Comparison of ENCODE assay signal across 20 mouse cellular contexts in genomic region chr8:34287801-34288200, GRCm38 (mm10).
DNase-seq lines count a peak whose midpoint lies in the region; ATAC-seq lines count a peak whose summit lies in the region.
"Had no signal": no experiment of that assay in that cellular context is flagged by ENCODE, and none has a peak within 500 bp of the region (broad histone marks: within the 10 kb centered on the region; RNA-seq: fewer than 3 reads in every experiment).

No protein-coding gene starts in this region.

- DNase-seq in midbrain, embryonic 11.5 days (ENCODE audit: low spot score, missing footprints) = peak; percentile 26
- no peak for DNase-seq in midbrain, embryonic 10.5 days (ENCODE audit: low spot score)
- DNase-seq in NIH3T3 (ENCODE audit: low read depth) = peak; percentile 38
- DNase-seq in adrenal gland, postnatal 25 days = peak; percentile 29
- DNase-seq in liver, embryonic 11.5 days (ENCODE audit: low spot score) = no peak
- no peak for DNase-seq in right cerebral cortex, adult 2 months (ENCODE audit: low spot score in 2 of 2)
- DNase-seq: cerebellum, adult 11-12 months; cerebellum, postnatal 36 days; gastrocnemius, postnatal 10 days; heart, adult 18-20 months; heart, postnatal 36 days; kidney, adult 11 months had no signal

- ATAC-seq in midbrain, embryonic 11.5 days (ENCODE audit: low FRiP score) = no peak
- no peak for ATAC-seq in liver, embryonic 11.5 days (replicated peaks; ENCODE audit: low FRiP score)
- no peak for ATAC-seq in hindbrain, embryonic 16.5 days
- ATAC-seq: hindbrain, postnatal 0 days; midbrain, embryonic 15.5 days had no signal

- H3K4me2 ChIP-seq in midbrain, embryonic 11.5 days = no peak overlapping the region
- no peak overlapping the region for H3K4me2 ChIP-seq in liver, embryonic 11.5 days
- no peak overlapping the region for H3K4me2 ChIP-seq in hindbrain, embryonic 16.5 days (ENCODE audit: low read length)
- H3K4me2 ChIP-seq: embryonic facial prominence, embryonic 15.5 days; forebrain, embryonic 12.5 days; limb, embryonic 13.5 days; midbrain, embryonic 15.5 days; stomach, embryonic 15.5 days had no signal

- no peaks in the 10 kb centered on the region for H3K27me3 ChIP-seq in midbrain, embryonic 11.5 days (ENCODE audit: control insufficient read depth, insufficient read depth, low read length)
- H3K27me3 ChIP-seq in midbrain, embryonic 10.5 days (ENCODE audit: low read depth, poor library complexity, severe bottlenecking) = no peaks in the 10 kb centered on the region
- no peaks in the 10 kb centered on the region for H3K27me3 ChIP-seq in liver, embryonic 11.5 days (replicated peaks; ENCODE audit: control insufficient read depth, insufficient read depth, low read length)
- no peaks in the 10 kb centered on the region for H3K27me3 ChIP-seq in hindbrain, embryonic 16.5 days (replicated peaks; ENCODE audit: control insufficient read depth, insufficient read depth, low read length)
- H3K27me3 ChIP-seq: embryonic facial prominence, embryonic 15.5 days; forebrain, embryonic 12.5 days; limb, embryonic 13.5 days; midbrain, embryonic 15.5 days; stomach, embryonic 15.5 days had no signal

- H3K27ac ChIP-seq in midbrain, embryonic 11.5 days (ENCODE audit: low read depth, low read length) = no peak overlapping the region
- no peak overlapping the region for H3K27ac ChIP-seq in midbrain, embryonic 10.5 days (replicated peaks)
- H3K27ac ChIP-seq in liver, embryonic 11.5 days (ENCODE audit: low read depth, low read length) = no peak overlapping the region
- no peak overlapping the region for H3K27ac ChIP-seq in hindbrain, embryonic 16.5 days (ENCODE audit: low read depth, low read length)
- H3K27ac ChIP-seq: embryonic facial prominence, embryonic 15.5 days; forebrain, embryonic 12.5 days; hindbrain, postnatal 0 days; limb, embryonic 13.5 days; liver, embryonic 14.5 days; midbrain, embryonic 15.5 days had no signal

- H3K4me1 ChIP-seq in midbrain, embryonic 11.5 days (ENCODE audit: control insufficient read depth, insufficient read depth, low read length) = no peaks in the 10 kb centered on the region
- no peaks in the 10 kb centered on the region for H3K4me1 ChIP-seq in midbrain, embryonic 10.5 days
- H3K4me1 ChIP-seq in liver, embryonic 11.5 days (replicated peaks; ENCODE audit: control insufficient read depth, insufficient read depth, low read length) = no peaks in the 10 kb centered on the region
- H3K4me1 ChIP-seq in hindbrain, embryonic 16.5 days (ENCODE audit: control insufficient read depth, insufficient read depth, low read depth, low read length) = no peaks in the 10 kb centered on the region
- H3K4me1 ChIP-seq: embryonic facial prominence, embryonic 15.5 days; forebrain, embryonic 12.5 days; limb, embryonic 13.5 days; midbrain, embryonic 15.5 days; stomach, embryonic 15.5 days had no signal

- H3K9ac ChIP-seq in midbrain, embryonic 11.5 days (ENCODE audit: low read length) = no peak overlapping the region
- H3K9ac ChIP-seq in liver, embryonic 11.5 days (ENCODE audit: low read depth, low read length) = no peak overlapping the region
- no peak overlapping the region for H3K9ac ChIP-seq in hindbrain, embryonic 16.5 days (ENCODE audit: low read depth, low read length)
- H3K9ac ChIP-seq: embryonic facial prominence, embryonic 15.5 days; forebrain, embryonic 12.5 days; limb, embryonic 13.5 days; liver, embryonic 14.5 days; midbrain, embryonic 15.5 days; stomach, embryonic 15.5 days had no signal

- no peaks in the 10 kb centered on the region for H3K36me3 ChIP-seq in midbrain, embryonic 11.5 days (ENCODE audit: control insufficient read depth, insufficient read depth, low read length)
- no peaks in the 10 kb centered on the region for H3K36me3 ChIP-seq in midbrain, embryonic 10.5 days
- no peaks in the 10 kb centered on the region for H3K36me3 ChIP-seq in liver, embryonic 11.5 days (ENCODE audit: control insufficient read depth, insufficient read depth, low read length)
- no peaks in the 10 kb centered on the region for H3K36me3 ChIP-seq in hindbrain, embryonic 16.5 days (ENCODE audit: control insufficient read depth, insufficient read depth, low read length)
- H3K36me3 ChIP-seq: embryonic facial prominence, embryonic 15.5 days; forebrain, embryonic 12.5 days; limb, embryonic 13.5 days; midbrain, embryonic 15.5 days; stomach, embryonic 15.5 days had no signal

- H3K9me3 ChIP-seq in midbrain, embryonic 11.5 days (ENCODE audit: control insufficient read depth, low read length) = no peaks in the 10 kb centered on the region
- H3K9me3 ChIP-seq in midbrain, embryonic 10.5 days (replicated peaks) = peaks cover 2% of the 10 kb centered on the region; the same call in 1 of the 2 replicates
- no peaks in the 10 kb centered on the region for H3K9me3 ChIP-seq in liver, embryonic 11.5 days (ENCODE audit: control insufficient read depth, low read length)
- no peaks in the 10 kb centered on the region for H3K9me3 ChIP-seq in hindbrain, embryonic 16.5 days (ENCODE audit: control insufficient read depth, low read length)
- H3K9me3 ChIP-seq: embryonic facial prominence, embryonic 15.5 days; forebrain, embryonic 12.5 days; midbrain, embryonic 15.5 days; stomach, embryonic 15.5 days had no signal

- WGBS in midbrain, embryonic 11.5 days = 90% methylated on average over 2 of the region's 2 CpGs
- WGBS in midbrain, embryonic 10.5 days = 86% methylated on average over 2 of the region's 2 CpGs
- 71% methylated on average over 2 of the region's 2 CpGs for WGBS in liver, embryonic 11.5 days
- WGBS in hindbrain, embryonic 16.5 days = 82% methylated on average over 2 of the region's 2 CpGs

- no peak overlapping the region for H3K4me3 ChIP-seq in midbrain, embryonic 11.5 days (ENCODE audit: low read depth, low read length)
- H3K4me3 ChIP-seq in midbrain, embryonic 10.5 days = no peak overlapping the region
- no peak overlapping the region for H3K4me3 ChIP-seq in liver, embryonic 11.5 days (ENCODE audit: low read depth, low read length)
- no peak overlapping the region for H3K4me3 ChIP-seq in hindbrain, embryonic 16.5 days (ENCODE audit: low read length)
- H3K4me3 ChIP-seq: embryonic facial prominence, embryonic 15.5 days; forebrain, embryonic 12.5 days; limb, embryonic 13.5 days; midbrain, embryonic 15.5 days; stomach, embryonic 15.5 days had no signal

Comparison
In these comparisons a context has a peak if more than half of its experiments do, and no peak if none do; other contexts are left out.
1. DNase-seq: peak in midbrain, embryonic 11.5 days (single experiment), NIH3T3 (single experiment) and adrenal gland, postnatal 25 days (single experiment); none in midbrain, embryonic 10.5 days (single experiment), liver, embryonic 11.5 days (single experiment) and right cerebral cortex, adult 2 months (0 of 2).